Mouse (Mus musculus): ENCODE measurements at regions not wholly inside any gene's neighbourhood (a gene's known extent, or its start where the extent isn't known, plus 50 kb on each side); places are given as distances from the start of the nearest gene placed in this dataset.

- TF ChIP-seq CTCF (IDR thresholded peaks at IDR 0.05; ENCODE audit: low read depth, low read length), result no peak
- no peak for TF ChIP-seq POLR2A (IDR thresholded peaks at IDR 0.05; ENCODE audit: extremely low read depth, insufficient read depth, low read length)
These were observed 56.2 kb upstream of the Larp1 start for GRCm38 (mm10) chr11:57952619-57953018.

All from liver, adult 2 months (tissue).